Mouse (Mus musculus): ENCODE measurements around the gene Gpr152. TPM values are rescaled to one million over a fixed set of nuclear protein-coding genes. Genes with fewer than 3 reads are reported as not detected.
A peak's percentile ranks its signal among the peaks of the same experiment; 100 is the strongest.

Gpr152 gene
- polyA plus RNA-seq, 1 experiment from 2014 or later = not detected

DNA sequence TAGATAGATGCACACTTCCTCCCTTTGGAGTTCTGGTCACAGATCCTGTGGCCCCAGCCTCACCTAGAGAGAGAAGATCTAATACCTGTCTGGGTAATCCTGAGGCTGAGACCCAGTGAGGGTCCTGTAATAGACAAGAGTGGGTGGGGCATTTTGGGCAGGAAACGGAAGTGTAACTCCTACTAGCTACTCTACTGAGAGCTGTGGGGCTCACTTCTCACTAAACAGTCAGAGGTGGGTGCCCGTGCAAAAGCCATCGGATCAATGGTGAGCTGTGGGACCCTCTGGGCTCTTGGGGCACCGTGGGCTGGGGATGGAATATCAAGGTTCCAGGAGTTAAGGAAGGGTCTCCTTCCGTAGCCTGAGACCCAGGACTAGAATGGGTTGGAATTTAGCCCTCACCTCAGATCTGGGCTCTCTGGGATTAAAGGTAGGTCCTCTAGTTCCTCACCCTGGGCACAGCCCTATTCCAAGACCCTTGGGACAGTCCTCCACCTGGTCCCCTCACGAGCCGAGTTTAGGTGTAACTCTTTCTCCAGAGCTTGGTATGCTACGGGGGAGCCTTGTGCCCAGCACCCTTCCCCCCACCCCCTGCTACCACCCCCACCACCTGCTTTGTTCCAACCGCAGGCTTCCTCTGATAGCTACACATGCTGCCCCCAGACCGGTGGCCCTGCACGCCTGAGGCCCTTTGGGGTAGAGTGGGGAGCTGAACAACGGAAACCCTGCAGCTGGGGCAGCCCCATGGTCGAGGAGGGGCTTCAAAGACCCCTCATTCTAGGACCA, 15.0 kb downstream of the Gpr152 start:
- no peak for ATAC-seq (ENCODE audit: insufficient read depth, low FRiP score, low read depth)
- Histone ChIP-seq H3K36me3 (peaks cover 44% of the 10 kb centered on the region), H3K27me3 (replicated peaks) (no peaks in the 10 kb centered on the region), H3K27ac (no peak overlapping the region), H3K9ac (no peak overlapping the region), H3K9me3 (no peaks in the 10 kb centered on the region), H3K4me1 (peaks cover 6% of the 10 kb centered on the region), H3K4me3 (replicated peaks) (no peak overlapping the region), H3K4me2 (no peak overlapping the region)
- WGBS = 69% methylated on average over 13 of the region's 13 CpGs

DNA sequence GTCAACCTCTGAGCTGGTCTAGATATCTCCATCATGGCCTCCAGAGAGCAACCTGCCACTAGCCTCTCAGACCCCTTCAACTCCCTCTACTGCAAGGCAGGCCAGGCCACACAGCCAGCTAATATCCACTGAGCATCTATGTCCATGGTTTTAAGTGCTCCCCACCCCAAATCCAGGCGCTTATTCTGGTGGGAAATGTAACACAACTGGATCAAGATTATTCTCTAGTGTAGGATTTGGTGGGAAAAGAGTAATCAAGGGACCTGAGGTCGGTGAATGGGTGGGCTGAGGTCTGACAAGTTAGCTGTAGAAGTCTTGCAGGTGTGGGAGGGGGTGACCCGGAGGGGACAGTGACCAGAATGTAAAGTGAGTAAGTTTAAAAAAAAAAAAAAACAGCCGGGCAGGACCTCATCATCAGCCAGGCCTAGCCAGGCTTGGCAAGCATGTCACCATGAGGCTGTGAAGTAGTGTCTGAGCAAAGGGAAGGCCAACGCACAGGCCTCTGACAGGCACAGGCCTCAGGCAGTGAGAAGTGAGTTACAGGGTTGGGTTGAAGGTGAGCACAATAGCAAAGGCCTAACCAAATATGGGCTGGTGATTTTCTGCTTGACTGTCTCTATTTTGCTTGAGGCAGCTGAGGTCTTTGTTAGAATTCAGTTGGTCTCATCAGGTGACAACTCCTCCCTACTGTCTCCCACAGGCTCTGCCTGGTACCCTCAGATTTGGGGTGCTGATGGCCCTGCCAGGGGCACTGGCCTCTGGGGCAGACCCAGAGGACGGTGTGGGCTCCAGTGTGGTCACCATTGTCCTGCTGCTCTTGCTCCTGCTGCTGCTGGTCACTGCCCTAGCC, 15.9 kb downstream of the Gpr152 start:
- Histone ChIP-seq H3K4me2 (no peak overlapping the region), H3K9me3 (no peaks in the 10 kb centered on the region), H3K27ac (no peak overlapping the region), H3K4me1 (no peaks in the 10 kb centered on the region), H3K27me3 (replicated peaks) (no peaks in the 10 kb centered on the region), H3K4me3 (replicated peaks) (no peak overlapping the region), H3K9ac (no peak overlapping the region), H3K36me3 (peaks cover 44% of the 10 kb centered on the region)
- ATAC-seq (ENCODE audit: insufficient read depth, low FRiP score, low read depth) = no peak
- WGBS = 86% methylated on average over 6 of the region's 6 CpGs

DNA sequence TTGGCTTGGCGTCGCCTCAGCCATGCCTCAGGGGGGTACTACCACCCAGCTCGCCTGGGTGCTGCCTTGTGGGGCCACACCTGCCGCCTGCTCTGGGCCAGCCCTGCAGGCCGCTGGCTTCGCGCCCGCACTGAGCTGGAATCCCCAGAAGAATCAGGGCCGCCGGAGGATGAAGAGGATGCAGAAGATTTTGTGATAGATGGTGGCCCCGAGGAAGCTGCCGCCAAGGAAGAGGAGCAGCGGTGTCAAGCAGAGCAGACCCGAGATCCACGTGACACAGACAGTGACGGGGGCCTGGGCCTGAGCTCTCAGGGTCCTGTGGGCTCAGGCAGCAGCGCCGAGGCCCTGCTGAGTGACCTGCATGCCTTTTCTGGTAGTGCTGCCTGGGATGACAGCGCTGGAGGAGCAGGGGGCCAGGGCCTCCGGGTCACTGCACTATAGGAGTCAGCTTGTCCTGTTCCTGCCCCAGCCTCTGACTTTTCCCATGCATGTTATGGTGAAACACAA, 16.5 kb downstream of the Gpr152 start:
- Histone ChIP-seq H3K9ac (no peak overlapping the region), H3K4me1 (no peaks in the 10 kb centered on the region), H3K9me3 (no peaks in the 10 kb centered on the region), H3K27ac (no peak overlapping the region), H3K27me3 (replicated peaks) (no peaks in the 10 kb centered on the region), H3K4me2 (no peak overlapping the region), H3K36me3 (peaks cover 41% of the 10 kb centered on the region), H3K4me3 (replicated peaks) (no peak overlapping the region)
- 71% methylated on average over 20 of the region's 20 CpGs for WGBS
- no peak for ATAC-seq (ENCODE audit: insufficient read depth, low FRiP score, low read depth)

DNA sequence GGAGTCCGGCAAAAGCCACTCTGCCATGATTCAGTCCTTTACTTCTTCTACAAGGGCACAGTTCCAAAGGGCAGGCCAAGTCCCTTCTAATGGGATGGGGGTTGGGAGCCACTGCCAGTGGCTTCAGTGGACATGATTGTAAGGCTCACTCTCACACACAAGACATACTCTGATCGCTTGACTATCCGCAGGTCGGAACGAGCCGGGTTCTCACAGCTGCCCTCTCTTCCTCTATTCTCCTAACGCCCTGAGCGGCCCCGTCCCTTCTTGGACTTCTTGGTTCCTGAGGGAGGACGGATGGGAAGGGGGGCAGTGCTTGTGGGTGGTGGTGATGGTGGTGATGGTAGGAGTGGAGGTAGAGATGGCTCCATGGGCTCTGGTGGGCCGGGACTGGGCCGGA, 17.2 kb downstream of the Gpr152 start:
- WGBS = 86% methylated on average over 12 of the region's 12 CpGs
- no peak overlapping the region for H3K27ac ChIP-seq
- H3K27me3 ChIP-seq (replicated peaks) = no peaks in the 10 kb centered on the region
- H3K4me2 ChIP-seq = no peak overlapping the region
- H3K9me3 ChIP-seq = no peaks in the 10 kb centered on the region
- no peaks in the 10 kb centered on the region for H3K4me1 ChIP-seq
- peaks cover 40% of the 10 kb centered on the region for H3K36me3 ChIP-seq
- no peak for ATAC-seq (ENCODE audit: insufficient read depth, low FRiP score, low read depth)
- H3K9ac ChIP-seq = no peak overlapping the region
- H3K4me3 ChIP-seq (replicated peaks) = no peak overlapping the region

DNA sequence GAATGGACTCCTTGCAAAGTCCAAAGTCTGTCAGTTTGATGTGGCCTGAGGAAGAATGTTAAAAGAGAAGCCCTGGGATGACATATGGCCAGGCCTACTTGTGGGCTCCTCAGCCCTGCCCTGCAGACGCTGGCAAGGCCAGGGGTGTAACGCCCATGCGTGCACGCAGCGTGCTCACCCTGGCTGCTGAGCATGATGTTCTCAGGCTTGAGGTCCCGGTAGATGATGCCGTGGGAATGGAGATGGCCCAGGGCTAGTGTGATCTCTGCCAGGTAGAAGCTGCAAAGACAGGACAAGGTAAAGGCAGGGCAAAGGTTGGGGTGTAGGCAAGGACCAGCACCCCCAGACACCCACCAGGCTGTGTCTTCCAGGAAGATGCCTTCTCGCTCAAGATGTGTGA, 19.5 kb downstream of the Gpr152 start:
- H3K9ac ChIP-seq = no peak overlapping the region
- H3K27ac ChIP-seq = no peak overlapping the region
- H3K4me2 ChIP-seq = no peak overlapping the region
- no peak overlapping the region for H3K4me3 ChIP-seq (replicated peaks)
- peaks cover 37% of the 10 kb centered on the region for H3K36me3 ChIP-seq
- H3K4me1 ChIP-seq = peaks cover 11% of the 10 kb centered on the region; the same call in 1 of the 2 replicates
- no peak for ATAC-seq (ENCODE audit: insufficient read depth, low FRiP score, low read depth)
- H3K9me3 ChIP-seq = no peaks in the 10 kb centered on the region
- 96% methylated on average over 8 of the region's 8 CpGs for WGBS
- no peaks in the 10 kb centered on the region for H3K27me3 ChIP-seq (replicated peaks)

DNA sequence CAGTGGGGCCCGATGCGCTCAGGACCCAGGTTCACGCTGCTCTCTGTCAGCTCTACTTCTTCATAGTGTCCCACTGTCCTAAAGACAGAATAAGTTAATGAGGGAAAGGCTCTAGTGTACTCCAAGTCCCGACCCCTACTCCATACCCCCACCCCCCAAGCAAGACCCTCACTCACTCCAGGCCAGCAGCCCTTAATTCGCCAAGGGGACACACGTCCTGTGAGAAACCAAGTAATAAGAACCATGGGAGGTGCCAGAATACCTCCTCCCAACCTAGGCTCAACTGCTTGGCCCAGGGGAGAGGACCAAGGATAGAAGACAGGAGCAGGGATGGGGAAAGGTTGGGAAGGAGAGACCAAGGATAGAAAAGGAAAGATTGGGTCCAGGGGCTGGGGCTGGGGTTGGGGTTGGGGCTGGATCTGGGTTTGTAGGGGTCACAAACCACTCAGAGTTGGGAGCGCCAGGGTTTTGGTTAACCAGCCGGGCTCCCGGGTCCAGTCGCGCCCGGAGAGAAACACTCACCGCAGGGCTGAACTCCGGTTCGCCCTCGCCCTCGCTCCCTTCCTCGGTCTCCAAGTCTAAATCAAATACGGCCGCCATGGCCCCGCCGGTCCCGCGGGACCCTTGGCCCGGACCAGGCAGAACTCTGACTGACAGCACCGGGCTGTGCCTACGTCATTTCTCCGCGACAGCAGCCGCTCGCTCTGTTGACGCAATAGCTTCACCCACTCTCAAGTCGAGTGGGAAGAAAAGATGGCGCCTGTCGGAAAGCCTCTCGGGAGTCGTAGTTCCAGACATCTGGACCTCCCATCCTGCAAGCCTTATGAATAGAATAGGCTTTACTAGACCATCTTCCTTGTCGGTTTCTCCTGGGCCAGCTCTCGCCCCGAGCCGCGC, 23.3 kb downstream of the Gpr152 start, which contains the start of gene Rps6kb2:
TSS of gene Rps6kb2 (minus strand) at position 709 of the 897 bp plus-strand sequence.
- peak within 1 kb of the TSS; percentile 70 for H3K27ac ChIP-seq
- peak within 1 kb of the TSS; percentile 67 for H3K9ac ChIP-seq
- H3K4me3 ChIP-seq (replicated peaks) = peak within 1 kb of the TSS; percentile 62
- no peaks in the 10 kb centered on the region for H3K9me3 ChIP-seq
- peaks cover 11% of the 10 kb centered on the region; the same call in 1 of the 2 replicates for H3K4me1 ChIP-seq
- H3K4me2 ChIP-seq = peak within 1 kb of the TSS; percentile 90
- ATAC-seq (ENCODE audit: insufficient read depth, low FRiP score, low read depth) = peak; percentile 77
- 5% methylated on average over 42 of the region's 42 CpGs for WGBS
- peaks cover 18% of the 10 kb centered on the region for H3K36me3 ChIP-seq
- H3K27me3 ChIP-seq (replicated peaks) = no peaks in the 10 kb centered on the region

DNA sequence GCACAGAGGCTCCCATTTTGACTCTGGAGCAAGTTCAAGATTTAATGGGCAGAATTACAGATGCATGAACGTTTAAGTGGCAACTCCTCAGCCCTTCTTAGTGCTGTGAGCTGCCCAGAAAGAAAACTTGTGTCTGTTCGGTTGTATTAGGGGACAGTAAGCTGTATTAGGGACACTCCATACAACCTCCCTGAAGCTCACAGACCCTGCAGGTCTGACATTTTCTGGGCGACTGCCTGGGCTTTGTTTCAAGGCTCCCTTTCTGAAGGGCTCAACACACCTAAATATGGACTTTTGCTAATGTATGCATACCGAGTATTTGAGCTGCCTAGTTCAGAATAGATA, 23.9 kb downstream of the Gpr152 start:
- Histone ChIP-seq H3K27ac (peak overlapping the region; percentile 70), H3K9ac (peak overlapping the region; percentile 67; the same call in 1 of the 2 replicates), H3K27me3 (replicated peaks) (no peaks in the 10 kb centered on the region), H3K36me3 (peaks cover 14% of the 10 kb centered on the region), H3K4me3 (replicated peaks) (peak overlapping the region; percentile 62), H3K9me3 (no peaks in the 10 kb centered on the region), H3K4me2 (peak overlapping the region; percentile 90), H3K4me1 (peaks cover 11% of the 10 kb centered on the region; the same call in 1 of the 2 replicates)
- WGBS = 26% methylated on average over 4 of the region's 4 CpGs
- no peak for ATAC-seq (ENCODE audit: insufficient read depth, low FRiP score, low read depth)

DNA sequence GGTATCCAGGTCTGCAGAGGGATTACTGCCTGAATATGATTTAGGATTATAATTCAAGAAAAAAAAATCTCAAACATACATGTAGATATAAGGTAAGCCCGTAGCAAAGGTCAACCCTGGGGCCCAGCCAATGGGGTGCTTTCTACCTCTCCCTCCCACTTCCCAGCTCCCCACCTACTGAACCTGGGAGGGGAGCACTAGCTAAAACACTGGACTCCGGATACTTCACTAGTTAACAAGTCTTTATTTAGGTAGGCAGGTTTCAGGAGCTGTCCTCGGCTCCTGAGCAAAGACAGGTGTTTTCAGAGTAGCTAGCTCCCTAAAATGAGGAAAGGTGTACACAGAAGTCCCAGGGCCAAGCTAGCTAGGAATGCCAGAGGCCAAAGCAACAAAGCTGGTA, 24.5 kb downstream of the Gpr152 start:
- Histone ChIP-seq H3K4me3 (replicated peaks) (no peak overlapping the region), H3K9ac (no peak overlapping the region), H3K27me3 (replicated peaks) (no peaks in the 10 kb centered on the region), H3K4me1 (peaks cover 11% of the 10 kb centered on the region; the same call in 1 of the 2 replicates), H3K27ac (no peak overlapping the region), H3K36me3 (peaks cover 12% of the 10 kb centered on the region), H3K4me2 (no peak overlapping the region), H3K9me3 (no peaks in the 10 kb centered on the region)
- no peak for ATAC-seq (ENCODE audit: insufficient read depth, low FRiP score, low read depth)
- WGBS = 68% methylated on average over 3 of the region's 3 CpGs

DNA sequence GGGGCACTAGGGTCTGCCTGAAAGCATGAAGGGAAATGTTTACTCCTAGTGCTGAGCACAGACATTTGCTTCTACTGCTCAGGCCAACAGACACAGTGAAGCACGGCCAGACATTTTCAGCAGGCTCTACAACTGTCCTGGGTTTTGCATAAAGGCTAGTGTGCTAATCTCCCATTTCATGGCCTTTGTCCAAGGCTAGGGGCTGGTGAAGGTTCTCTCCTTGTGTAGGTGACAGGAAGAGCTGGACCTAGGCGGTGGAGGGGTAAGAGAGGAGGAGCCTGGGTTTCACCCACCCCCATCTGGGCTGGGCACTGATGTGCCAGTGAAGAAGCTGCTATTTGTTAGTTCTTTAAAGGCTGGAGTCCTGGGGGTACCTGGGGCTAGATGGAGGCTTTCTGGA, 25.1 kb downstream of the Gpr152 start:
- Histone ChIP-seq H3K4me1 (peaks cover 12% of the 10 kb centered on the region), H3K27me3 (replicated peaks) (no peaks in the 10 kb centered on the region), H3K9ac (no peak overlapping the region), H3K4me2 (no peak overlapping the region), H3K4me3 (replicated peaks) (no peak overlapping the region), H3K36me3 (peaks cover 6% of the 10 kb centered on the region; the same call in 1 of the 2 replicates), H3K27ac (no peak overlapping the region), H3K9me3 (no peaks in the 10 kb centered on the region)
- ATAC-seq (ENCODE audit: insufficient read depth, low FRiP score, low read depth) = no peak
- 72% methylated on average over 2 of the region's 2 CpGs for WGBS

DNA sequence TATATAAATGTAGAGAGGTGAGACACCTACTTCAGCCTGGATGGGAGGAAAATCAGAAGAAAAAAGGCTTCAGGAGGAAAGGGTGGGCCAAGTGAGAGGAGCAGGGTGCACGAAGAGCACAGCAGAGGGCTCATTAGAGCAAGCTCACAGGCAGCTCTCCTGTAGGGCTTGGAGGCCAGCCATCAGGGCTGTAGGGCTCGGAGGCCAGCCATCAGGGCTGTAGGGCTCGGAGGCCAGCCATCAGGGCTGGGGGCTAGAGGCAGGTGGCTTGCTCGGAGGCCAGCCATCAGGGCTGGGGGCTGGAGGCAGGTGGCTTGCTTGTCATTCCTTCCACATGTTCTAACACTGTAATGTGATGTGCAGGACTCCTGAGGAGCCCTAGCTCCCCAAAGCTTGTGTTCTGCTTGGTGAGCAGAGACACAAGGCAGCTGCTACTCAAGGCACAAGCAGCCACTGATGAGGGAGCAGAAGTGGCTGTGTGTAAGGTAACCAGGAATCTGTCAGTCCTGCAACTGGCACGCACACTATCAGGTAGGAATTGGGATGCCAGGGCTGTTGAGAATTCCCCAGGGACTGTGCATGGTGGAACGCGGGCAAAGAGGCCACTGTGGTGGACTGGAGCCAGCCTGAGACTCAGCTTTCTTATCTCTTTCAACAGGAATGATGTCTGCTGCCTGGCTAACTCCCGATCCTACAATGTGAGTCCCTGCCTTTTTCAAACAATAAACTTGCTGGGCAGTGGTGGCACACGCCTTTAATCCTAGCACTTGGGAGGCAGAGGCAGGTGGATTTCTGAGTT, 27.3 kb downstream of the Gpr152 start:
- Histone ChIP-seq H3K9ac (no peak overlapping the region), H3K9me3 (no peaks in the 10 kb centered on the region), H3K4me1 (peaks cover 24% of the 10 kb centered on the region), H3K36me3 (no peaks in the 10 kb centered on the region), H3K4me2 (no peak overlapping the region), H3K4me3 (replicated peaks) (no peak overlapping the region), H3K27me3 (replicated peaks) (no peaks in the 10 kb centered on the region), H3K27ac (no peak overlapping the region)
- WGBS = 72% methylated on average over 9 of the region's 9 CpGs
- ATAC-seq (ENCODE audit: insufficient read depth, low FRiP score, low read depth) = no peak

DNA sequence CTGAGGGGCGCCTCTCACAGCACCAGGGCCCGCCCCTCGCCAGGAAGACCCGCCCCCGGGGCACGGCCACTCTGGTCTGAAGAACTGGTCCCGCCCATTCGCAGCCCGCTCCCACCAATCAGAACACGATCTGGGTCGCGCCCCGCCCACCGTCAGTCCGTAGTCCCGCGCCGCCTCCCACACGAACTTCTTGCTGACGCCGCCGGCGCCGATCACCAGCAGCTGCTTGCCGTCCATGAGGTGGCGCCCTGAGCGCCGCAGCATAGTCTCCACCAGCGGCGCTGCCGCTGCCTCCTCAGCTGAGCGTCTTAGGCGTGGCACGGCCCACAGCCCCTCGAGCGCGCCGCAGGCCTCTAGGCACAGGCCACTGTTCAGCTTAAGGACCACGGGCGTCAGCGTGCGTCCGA, 29.8 kb downstream of the Gpr152 start:
- H3K9ac ChIP-seq = peak overlapping the region; percentile 82
- H3K4me2 ChIP-seq = peak overlapping the region; percentile 84
- H3K27me3 ChIP-seq (replicated peaks) = no peaks in the 10 kb centered on the region
- peaks cover 13% of the 10 kb centered on the region for H3K4me1 ChIP-seq
- no peaks in the 10 kb centered on the region for H3K36me3 ChIP-seq
- peak overlapping the region; percentile 91 for H3K27ac ChIP-seq
- no peaks in the 10 kb centered on the region for H3K9me3 ChIP-seq
- peak; percentile 93 for ATAC-seq (ENCODE audit: insufficient read depth, low FRiP score, low read depth)
- H3K4me3 ChIP-seq (replicated peaks) = peak overlapping the region; percentile 51
- under 1% methylated on average over 43 of the region's 43 CpGs for WGBS
